Mouse (Mus musculus): ENCODE measurements around the gene Timeless. TPM values are rescaled to one million over a fixed set of nuclear protein-coding genes. Genes with fewer than 3 reads are reported as not detected.
A peak's percentile ranks its signal among the peaks of the same experiment; 100 is the strongest.
"Not testable (repeated sequence)": the region's sequence is repeated elsewhere in the genome, so short reads cannot be mapped to it uniquely, and the experiment has no call there.

The Timeless gene
- 34.8 and 37.4 TPM in 2 replicates for polyA plus RNA-seq (2015; fragmentation: Nextera tagmentation; extraction: Ambion mirVana)

DNA sequence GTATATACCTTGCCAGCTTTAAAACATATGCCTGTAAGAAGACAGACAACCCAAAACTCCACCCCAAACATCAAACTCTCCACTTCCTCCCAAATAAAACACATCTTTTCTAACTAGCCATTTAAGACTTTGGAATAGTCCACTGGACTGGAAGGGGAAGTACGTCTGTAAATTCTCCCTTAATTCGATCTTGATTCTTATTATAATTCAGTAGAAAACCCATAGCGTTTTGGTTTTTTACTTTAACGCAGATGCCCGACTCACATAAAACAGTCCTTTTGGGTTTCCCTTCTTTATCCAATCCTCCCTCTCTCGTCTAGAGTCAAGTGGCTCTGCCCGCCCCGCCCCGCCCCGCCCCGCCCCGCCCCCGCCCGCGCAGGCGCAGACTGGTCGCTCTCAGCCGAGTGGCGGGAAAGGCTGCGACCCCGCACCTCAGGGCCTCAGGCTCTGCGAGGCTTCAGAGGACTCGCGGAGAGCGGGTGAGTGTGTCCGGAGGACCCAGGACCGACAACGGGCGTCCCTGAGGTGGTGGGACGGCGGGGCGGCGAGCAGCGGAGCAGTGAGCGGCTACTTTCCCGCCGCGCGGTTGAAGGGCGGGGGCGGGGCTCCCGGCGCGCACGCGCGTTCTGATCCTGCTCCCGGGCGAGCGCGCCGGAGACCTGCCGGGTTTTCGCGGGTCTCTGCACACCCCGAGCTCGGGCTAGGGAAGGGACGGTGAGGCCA is at the start of gene Timeless:
Gene Timeless, plus strand, starts transcription at position 369 of the 723 bp plus-strand sequence.
- H3K4me1 ChIP-seq (replicated peaks): peaks cover 54% of the 10 kb centered on the region
- under 1% methylated on average over 55 of the region's 58 CpGs for whole genome bisulfite sequencing (ENCODE audit: insufficient replicate concordance)
- peak within 1 kb of the TSS; percentile 94 for H3K9ac ChIP-seq
- H3K27ac ChIP-seq: peak within 1 kb of the TSS; percentile 97
- ATAC-seq (ENCODE audit: low read depth) (peak; percentile 90), DNase-seq (peak; percentile 82)
- H3K27me3 ChIP-seq: no peaks in the 10 kb centered on the region
- H3K36me3 ChIP-seq: peaks cover 10% of the 10 kb centered on the region
- H3K4me3 ChIP-seq (replicated peaks): peak within 1 kb of the TSS; percentile 88
- H3K4me2 ChIP-seq: peak within 1 kb of the TSS; percentile 91
- no peaks in the 10 kb centered on the region for H3K9me3 ChIP-seq (replicated peaks)

DNA sequence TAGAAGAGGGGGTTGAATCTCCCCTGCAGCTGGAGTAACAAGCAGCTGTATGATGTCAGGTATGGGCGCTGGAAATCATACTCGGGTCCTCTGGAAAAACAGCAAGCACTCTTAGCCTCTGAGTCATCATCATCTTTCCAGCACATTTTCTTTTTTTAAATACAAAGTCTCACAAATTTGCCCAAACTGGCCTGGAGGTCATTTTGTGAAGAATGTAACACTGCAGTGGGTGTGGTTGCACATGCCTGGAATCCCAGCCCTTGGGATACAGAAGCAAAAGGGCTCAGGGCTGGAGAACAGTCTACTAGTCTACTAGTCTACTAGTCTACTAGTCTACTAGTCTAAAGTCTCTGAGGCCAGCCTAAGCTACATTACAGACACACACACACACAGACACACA is 47.6 kb upstream of the Timeless start:
- 71% methylated on average over 2 of the region's 2 CpGs for WGBS (ENCODE audit: insufficient replicate concordance)
- Histone ChIP-seq H3K4me3 (replicated peaks) (no peak overlapping the region), H3K27ac (no peak overlapping the region), H3K4me1 (replicated peaks) (peaks cover 46% of the 10 kb centered on the region), H3K9me3 (replicated peaks) (no peaks in the 10 kb centered on the region), H3K27me3 (no peaks in the 10 kb centered on the region), H3K4me2 (no peak overlapping the region), H3K36me3 (no peaks in the 10 kb centered on the region), H3K9ac (no peak overlapping the region)
- no peak for ATAC-seq (ENCODE audit: low read depth)
- no peak for DNase-seq

DNA sequence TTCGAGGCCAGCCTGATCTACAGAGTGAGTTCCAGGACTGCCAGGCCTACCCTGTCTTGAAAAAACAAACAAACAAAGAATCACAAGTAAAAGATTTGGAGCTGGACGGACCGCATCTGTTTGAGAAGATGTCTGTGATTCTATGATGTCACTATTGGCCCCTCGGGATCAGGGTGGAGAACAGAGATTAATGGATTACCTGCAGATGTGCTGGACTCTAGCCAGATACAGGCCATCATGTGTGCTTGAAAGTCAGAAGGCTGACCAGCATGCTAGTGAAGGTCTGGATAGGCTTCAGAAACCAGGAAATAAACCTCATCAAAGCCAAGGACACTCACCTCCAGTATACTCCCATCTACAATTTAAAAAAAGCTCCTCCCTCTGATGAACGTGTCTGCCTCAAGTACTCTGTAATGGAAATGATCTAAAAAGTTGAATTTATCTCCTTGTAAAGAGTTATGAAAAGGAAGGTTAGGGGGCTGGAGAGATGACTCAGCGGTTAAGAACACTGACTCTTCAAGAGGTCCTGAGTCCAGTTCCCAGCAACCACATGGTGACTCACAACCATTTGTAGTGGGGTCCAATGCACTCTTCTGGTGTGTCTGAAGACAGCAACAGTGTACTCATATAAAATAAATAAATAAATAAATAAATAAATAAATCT is 46.5 kb upstream of the Timeless start:
- no peak overlapping the region for H3K4me3 ChIP-seq (replicated peaks)
- no peak overlapping the region for H3K4me2 ChIP-seq
- H3K27me3 ChIP-seq: no peaks in the 10 kb centered on the region
- 67% methylated on average over 6 of the region's 6 CpGs for WGBS (ENCODE audit: insufficient replicate concordance)
- H3K4me1 ChIP-seq (replicated peaks): peaks cover 35% of the 10 kb centered on the region
- H3K9me3 ChIP-seq (replicated peaks): no peaks in the 10 kb centered on the region
- no peak overlapping the region for H3K9ac ChIP-seq
- H3K36me3 ChIP-seq: no peaks in the 10 kb centered on the region
- no peak overlapping the region for H3K27ac ChIP-seq
- DNase-seq (no peak), ATAC-seq (ENCODE audit: low read depth) (no peak)

DNA sequence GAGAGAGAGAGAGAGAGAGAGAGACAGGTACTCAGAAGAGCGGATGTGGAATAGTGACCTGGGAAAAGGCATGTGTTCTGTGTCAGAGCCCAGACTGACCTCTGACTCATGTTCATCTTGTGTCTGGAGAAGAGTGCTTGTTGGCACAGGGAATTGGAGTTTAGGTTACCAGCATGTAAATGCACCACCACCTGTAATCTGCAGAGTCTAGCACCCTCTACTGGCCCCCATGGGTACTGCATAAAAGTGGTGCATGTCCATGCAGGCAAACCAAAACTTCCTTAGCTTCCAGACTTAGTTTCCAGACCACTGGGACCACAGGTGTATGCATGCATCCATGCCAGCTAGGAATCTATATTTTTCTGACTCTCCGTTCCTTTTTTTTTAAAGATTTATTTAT is 45.9 kb upstream of the Timeless start:
- 55% methylated on average over 2 of the region's 2 CpGs for WGBS (ENCODE audit: insufficient replicate concordance)
- no peaks in the 10 kb centered on the region for H3K9me3 ChIP-seq (replicated peaks)
- no peak overlapping the region for H3K4me3 ChIP-seq (replicated peaks)
- no peak overlapping the region for H3K9ac ChIP-seq
- DNase-seq (peak; percentile 83), ATAC-seq (ENCODE audit: low read depth) (peak; percentile 24)
- 0 out of 2 replicates have a peak overlapping the region, but pooled peaks have one; percentile 86 for H3K27ac ChIP-seq
- H3K27me3 ChIP-seq: no peaks in the 10 kb centered on the region
- H3K36me3 ChIP-seq: no peaks in the 10 kb centered on the region
- no peak overlapping the region for H3K4me2 ChIP-seq
- peaks cover 34% of the 10 kb centered on the region for H3K4me1 ChIP-seq (replicated peaks)

DNA sequence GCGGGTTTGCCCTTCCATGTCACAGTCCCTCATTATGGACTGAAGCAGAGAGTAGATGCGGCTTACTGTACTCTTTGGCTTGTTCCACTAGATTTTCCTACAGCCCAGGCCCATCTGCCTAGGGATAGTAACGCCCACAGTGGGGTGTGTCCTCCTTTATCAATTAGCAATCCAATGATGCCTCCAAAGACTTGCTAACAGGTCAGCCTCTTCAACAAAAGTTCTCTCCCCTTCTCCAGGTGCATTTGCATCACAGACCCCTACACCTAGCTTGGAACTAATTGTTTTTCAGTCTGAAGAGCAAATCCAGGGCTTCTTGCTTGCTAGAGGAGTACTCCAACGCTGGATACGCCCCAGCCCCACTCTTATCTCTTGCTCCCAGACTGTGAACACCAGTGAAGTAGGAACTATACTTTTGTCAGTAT is 44.7 kb upstream of the Timeless start:
- Histone ChIP-seq H3K9me3 (replicated peaks) (no peaks in the 10 kb centered on the region), H3K4me3 (replicated peaks) (no peak overlapping the region; the same call in 1 of the 2 replicates), H3K4me1 (replicated peaks) (peaks cover 40% of the 10 kb centered on the region), H3K4me2 (peak overlapping the region; percentile 49), H3K27ac (peak overlapping the region; percentile 86), H3K9ac (peak overlapping the region; percentile 24), H3K36me3 (no peaks in the 10 kb centered on the region), H3K27me3 (no peaks in the 10 kb centered on the region)
- ATAC-seq (ENCODE audit: low read depth): peak; percentile 91
- 32% methylated on average over 5 of the region's 5 CpGs for WGBS (ENCODE audit: insufficient replicate concordance)
- peak; percentile 74 for DNase-seq

DNA sequence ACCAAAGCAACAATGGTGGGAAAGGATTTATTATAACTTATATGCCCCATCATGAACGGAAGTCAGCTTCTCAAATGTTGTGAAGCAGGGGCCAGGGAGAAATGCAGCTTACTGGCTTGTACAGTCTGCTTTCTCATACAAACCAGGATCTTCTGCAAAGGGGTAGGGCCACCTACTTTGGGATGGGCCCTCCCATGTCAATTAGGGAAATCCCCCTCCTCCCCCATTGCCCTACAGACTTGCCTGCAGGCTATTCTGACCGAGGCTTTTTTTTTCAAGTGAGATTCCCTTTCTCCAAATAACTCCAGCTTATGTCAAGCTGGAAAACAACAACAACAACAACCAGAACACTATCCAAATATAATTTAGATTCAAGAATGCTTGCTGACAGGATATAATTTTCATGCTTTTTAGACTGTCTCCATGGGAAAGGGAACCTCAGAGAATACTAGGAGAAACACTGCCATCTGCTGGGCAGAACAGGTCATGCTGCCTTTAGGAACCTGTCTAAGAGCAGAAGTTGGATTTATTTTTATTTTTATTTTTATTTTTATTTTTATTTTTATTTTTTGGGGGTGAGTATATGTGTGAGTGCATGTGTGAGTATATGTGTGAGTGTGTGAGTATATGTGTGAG is 43.5 kb upstream of the Timeless start:
- H3K4me2 ChIP-seq: no peak overlapping the region
- H3K4me1 ChIP-seq (replicated peaks): peaks cover 41% of the 10 kb centered on the region
- DNase-seq (peak; percentile 64), ATAC-seq (ENCODE audit: low read depth) (no peak)
- H3K9me3 ChIP-seq (replicated peaks): no peaks in the 10 kb centered on the region
- H3K9ac ChIP-seq: no peak overlapping the region
- peak overlapping the region; percentile 86 for H3K27ac ChIP-seq
- WGBS (ENCODE audit: insufficient replicate concordance): 58% methylated on average over 2 of the region's 2 CpGs
- H3K4me3 ChIP-seq (replicated peaks): no peak overlapping the region
- peaks cover 7% of the 10 kb centered on the region for H3K27me3 ChIP-seq
- H3K36me3 ChIP-seq: no peaks in the 10 kb centered on the region

DNA sequence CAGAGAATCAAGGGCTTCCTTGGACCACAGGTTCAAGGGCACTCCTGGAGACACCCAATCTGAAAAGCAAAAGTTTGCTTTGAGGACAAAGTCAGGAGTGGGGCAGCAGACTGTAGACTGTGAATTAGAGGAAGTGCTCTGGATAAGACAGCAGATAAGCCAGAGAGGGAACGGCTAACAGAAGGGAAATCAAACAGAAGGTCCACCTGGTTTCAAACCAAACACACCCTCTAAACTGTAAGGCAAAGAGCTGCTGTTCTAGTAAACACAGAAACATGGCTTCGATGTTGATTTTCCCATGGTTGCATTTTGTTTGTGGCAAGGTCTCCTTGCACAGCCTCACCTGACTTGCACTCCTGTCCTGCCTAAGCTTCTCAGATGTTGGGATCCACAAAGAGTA is 40.4 kb upstream of the Timeless start:
- DNase-seq (no peak), ATAC-seq (ENCODE audit: low read depth) (no peak)
- Histone ChIP-seq H3K36me3 (no peaks in the 10 kb centered on the region), H3K27me3 (peaks cover 34% of the 10 kb centered on the region), H3K9me3 (replicated peaks) (no peaks in the 10 kb centered on the region), H3K4me2 (no peak overlapping the region), H3K4me3 (replicated peaks) (no peak overlapping the region), H3K9ac (no peak overlapping the region), H3K27ac (no peak overlapping the region), H3K4me1 (replicated peaks) (peaks cover 44% of the 10 kb centered on the region)
- 29% methylated on average over 2 of the region's 2 CpGs for WGBS (ENCODE audit: insufficient replicate concordance)

DNA sequence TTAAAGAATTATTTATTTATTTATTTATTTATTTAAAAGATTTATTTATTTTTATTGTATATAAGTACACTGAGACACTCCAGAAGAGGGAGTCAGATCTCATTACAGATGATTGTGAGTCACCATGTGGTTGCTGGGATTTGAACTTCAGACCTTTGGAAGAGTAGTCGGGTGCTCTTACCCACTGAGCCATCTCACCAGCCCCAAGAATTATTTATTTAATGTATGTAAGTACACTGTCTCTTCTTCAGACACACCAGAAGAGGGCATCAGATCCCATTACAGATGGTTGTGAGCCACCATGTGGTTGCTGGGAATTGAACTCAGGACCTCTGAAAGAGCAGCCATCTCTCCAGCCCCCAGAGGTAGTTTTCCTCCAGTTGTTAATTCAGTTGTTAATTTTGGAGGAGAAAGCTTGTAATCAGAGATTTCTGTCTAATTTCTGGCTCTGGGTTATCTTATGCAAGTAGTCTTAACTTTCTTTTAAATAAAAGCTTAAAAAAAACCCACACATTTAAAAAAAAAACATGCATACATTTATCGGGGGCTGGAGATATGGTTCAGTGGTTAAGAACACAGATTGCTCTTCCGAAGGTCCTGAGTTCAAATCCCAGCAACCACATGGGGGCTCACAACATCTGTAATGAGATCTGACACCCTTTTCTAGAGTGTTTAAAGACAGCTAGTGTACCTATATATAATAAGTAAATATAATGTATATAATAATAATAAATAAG is 39.7 kb upstream of the Timeless start:
- not testable (repeated sequence) for H3K9ac ChIP-seq; H3K36me3 ChIP-seq; ATAC-seq (ENCODE audit: low read depth); DNase-seq; H3K4me3 ChIP-seq (replicated peaks); H3K27ac ChIP-seq; H3K9me3 ChIP-seq (replicated peaks); H3K4me2 ChIP-seq
- 79% methylated on average over 3 of the region's 3 CpGs for WGBS (ENCODE audit: insufficient replicate concordance)
- H3K4me1 ChIP-seq (replicated peaks): peaks cover 37% of the 10 kb centered on the region
- peaks cover 41% of the 10 kb centered on the region for H3K27me3 ChIP-seq

DNA sequence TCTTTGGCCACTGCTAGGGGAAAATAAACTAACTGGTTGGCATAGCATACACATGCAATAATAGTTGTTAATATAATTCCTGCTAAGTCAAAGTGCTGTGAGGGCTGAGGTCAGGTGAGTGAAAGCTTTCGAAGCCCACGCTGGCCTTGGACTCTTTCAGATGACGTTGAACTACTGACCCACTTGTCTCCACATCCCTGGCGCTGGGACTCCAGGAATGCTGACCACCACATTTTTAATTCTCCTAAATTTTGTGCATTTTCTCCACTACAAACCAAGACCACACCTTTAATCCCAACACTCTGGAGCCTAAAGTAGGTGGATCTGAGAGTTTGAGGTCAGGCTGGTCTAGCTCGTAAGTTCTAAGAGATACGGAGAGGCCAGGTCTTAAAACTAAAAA is 38.8 kb upstream of the Timeless start:
- no peak overlapping the region for H3K27ac ChIP-seq
- no peak overlapping the region; the same call in 1 of the 2 replicates for H3K4me2 ChIP-seq
- no peak overlapping the region for H3K4me3 ChIP-seq (replicated peaks)
- H3K4me1 ChIP-seq (replicated peaks): peaks cover 27% of the 10 kb centered on the region
- H3K36me3 ChIP-seq: no peaks in the 10 kb centered on the region
- DNase-seq: no peak
- 83% methylated on average over 6 of the region's 6 CpGs for WGBS (ENCODE audit: insufficient replicate concordance)
- no peak for ATAC-seq (ENCODE audit: low read depth)
- no peaks in the 10 kb centered on the region for H3K9me3 ChIP-seq (replicated peaks)
- H3K9ac ChIP-seq: no peak overlapping the region
- H3K27me3 ChIP-seq: peaks cover 43% of the 10 kb centered on the region

DNA sequence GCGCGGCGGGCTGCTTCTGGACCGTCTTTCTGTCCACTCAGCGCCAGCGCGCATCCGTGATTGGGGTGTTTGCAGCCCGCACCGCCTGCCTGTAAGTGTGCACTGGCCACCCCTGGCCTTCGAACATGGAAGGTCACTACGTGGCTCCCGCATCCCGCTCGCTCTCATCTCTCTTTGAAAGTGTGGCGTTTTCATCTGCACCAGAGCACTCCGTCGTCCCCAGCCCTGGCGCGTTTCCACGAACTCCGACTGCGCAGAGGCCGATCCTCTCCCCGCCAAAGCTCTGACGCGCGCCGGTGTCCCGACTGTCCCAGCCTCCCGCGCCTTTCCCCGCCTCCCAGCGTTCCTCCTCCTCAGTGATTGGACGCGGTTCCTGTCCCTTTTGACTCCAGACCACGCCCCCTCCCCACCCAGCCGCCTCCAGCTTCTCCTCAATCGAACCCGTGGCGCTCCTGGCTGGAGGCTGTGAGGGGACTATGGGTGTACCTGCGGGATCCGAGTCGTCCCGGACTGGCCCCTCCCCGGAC is 37.8 kb upstream of the Timeless start, which contains the start of gene Gls2:
Gene Gls2, plus strand, starts transcription at position 434 of the 527 bp plus-strand sequence.
- H3K4me2 ChIP-seq: peak within 1 kb of the TSS; percentile 98
- ATAC-seq (ENCODE audit: low read depth) (peak; percentile 96), DNase-seq (peak; percentile 79)
- H3K36me3 ChIP-seq: no peaks in the 10 kb centered on the region
- no peaks in the 10 kb centered on the region for H3K9me3 ChIP-seq (replicated peaks)
- H3K9ac ChIP-seq: peak within 1 kb of the TSS; percentile 75
- WGBS (ENCODE audit: insufficient replicate concordance): under 1% methylated on average over 46 of the region's 46 CpGs
- peaks cover 49% of the 10 kb centered on the region for H3K27me3 ChIP-seq
- peak within 1 kb of the TSS; percentile 71 for H3K4me3 ChIP-seq (replicated peaks)
- H3K4me1 ChIP-seq (replicated peaks): peaks cover 24% of the 10 kb centered on the region
- H3K27ac ChIP-seq: no peak within 1 kb of the TSS
